Mouse (Mus musculus) gastrocnemius, postnatal 36 days (tissue): ENCODE data around the gene Rapgef1. TPM values are rescaled to one million over a fixed set of nuclear protein-coding genes. Genes with fewer than 3 reads are reported as not detected.
"Not testable (repeated sequence)": the region's sequence is repeated elsewhere in the genome, so short reads cannot be mapped to it uniquely, and the experiment has no call there.

Source experiments
- DNase-seq, 2 experiments: peaks; one replicate each; pipeline ENCODE4 v3.0.0; 2022
- intact Hi-C: fragments of 180-260 bp; cut with DNase I; formaldehyde crosslinking; loops from one replicate; pipeline ENCODE4 v1.15.1; 2025
- total RNA-seq, 2 experiments: library from RNA; stranded (reverse); gene quantifications; 2 replicates each; pipeline ENCODE4 v1.2.3; 2021

Rapgef1 gene
- total RNA-seq, 2 experiments from 2014 or later = 102 to 117 TPM

- no peak for DNase-seq
- intact Hi-C loops = no loop called here
Measured at GRCm38 (mm10) chr2:29622126-29623005, 2.8 kb downstream of the Rapgef1 start.

- no peak for DNase-seq
- intact Hi-C loops = no loop called here
Measured at GRCm38 (mm10) chr2:29623247-29624090, 3.9 kb downstream of the Rapgef1 start.

DNA sequence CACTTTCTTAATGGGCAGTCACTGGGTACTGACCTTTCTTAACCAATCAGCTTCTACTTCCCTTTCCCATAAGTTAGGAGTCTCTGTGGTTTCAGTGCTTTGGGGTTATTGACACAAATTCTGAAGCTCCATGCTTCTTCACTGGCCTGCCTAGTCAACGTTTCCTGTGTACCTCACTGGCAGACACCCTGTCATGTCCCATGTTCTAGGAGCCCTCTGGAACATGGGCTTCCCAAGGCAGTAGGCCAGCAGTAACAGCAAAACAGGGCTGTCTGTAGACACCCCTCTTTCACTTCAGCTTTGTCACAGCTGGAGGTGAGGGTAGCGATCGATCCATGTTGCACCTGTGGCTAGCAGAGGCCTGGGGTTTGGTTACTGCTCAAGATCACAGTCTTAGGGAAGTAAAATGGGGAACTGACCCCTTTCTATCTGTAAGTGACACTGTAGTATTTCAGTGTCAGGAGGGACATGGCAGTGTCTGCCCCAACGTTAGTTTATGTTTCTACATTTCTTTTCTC lies 4.6 kb downstream of the Rapgef1 start:
- DNase-seq = no peak
- intact Hi-C loops = no loop called here

DNA sequence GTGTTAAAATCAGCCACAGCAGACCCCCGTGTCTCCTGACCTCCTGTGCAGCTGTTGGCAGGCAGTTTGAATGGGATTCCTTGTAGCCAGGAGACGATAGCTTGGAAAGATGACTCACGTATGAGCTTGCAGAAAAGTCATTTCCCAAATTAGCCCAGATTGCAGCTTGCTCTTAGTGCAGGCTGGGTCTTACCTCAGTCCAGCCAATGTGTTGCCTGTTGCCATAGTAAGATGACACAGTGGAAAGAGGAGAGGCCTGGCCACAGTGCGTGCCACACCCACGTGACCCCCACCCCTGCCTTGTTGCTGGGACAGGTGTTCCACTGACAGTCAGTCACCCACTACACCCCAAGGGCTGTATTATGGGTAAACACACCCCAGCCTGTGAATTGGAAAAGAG lies 5.2 kb downstream of the Rapgef1 start:
- intact Hi-C loops = no loop called here

DNA sequence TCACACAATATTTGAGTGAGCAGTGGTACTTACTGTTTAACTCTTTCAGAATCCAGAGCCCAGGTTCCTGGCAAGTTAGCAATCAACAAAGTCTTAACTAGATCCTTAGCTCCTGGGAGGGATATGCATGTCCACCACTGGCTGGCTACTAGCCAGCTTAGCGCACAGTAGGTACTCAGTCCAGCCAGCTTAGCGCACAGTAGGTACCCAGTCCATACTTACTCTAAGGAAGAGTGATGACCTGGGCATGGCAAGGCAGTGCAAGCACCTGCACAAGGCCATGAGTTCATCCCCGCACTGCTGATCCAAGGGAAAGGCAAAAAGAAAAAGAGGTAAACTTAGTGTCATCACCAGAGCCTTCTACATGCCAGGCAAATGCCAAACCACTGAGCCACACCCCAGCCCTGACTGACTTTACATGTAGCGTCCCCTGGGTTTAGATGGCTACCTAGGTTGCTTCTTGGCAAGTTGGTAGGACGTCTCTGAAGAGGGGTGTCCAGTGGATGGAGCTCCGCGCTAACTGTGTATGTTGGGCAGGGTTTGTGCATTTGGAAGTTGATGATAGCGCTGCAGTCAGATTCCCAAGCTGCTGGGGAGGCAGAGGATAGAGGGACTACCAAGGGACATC lies 6.2 kb downstream of the Rapgef1 start:
- DNase-seq = no peak
- intact Hi-C loops = no loop called here

More for the DNA sequence above, 5.2 kb downstream of the Rapgef1 start:
- peak; percentile 62 to 69 for DNase-seq

DNA sequence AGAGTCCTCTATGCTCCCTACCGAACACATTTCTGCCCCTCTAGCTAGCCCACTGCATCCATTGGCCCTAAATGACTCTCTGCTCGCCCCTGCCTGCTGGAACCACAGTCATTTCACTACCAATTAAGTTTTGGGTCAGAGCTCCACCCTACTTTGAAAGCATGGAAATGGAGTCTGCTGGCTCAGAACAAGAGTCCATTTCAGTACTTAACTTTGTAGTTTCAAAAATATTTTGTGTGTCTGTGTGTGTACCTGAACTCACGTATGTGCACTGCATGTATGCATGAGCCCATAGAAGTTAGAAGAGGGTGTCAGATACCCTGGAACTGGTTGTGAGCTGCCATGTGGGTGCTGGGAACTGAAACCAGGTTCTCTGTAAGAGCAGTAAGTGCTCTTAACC lies 7.8 kb downstream of the Rapgef1 start:
- no peak for DNase-seq
- intact Hi-C loops = no loop called here

DNA sequence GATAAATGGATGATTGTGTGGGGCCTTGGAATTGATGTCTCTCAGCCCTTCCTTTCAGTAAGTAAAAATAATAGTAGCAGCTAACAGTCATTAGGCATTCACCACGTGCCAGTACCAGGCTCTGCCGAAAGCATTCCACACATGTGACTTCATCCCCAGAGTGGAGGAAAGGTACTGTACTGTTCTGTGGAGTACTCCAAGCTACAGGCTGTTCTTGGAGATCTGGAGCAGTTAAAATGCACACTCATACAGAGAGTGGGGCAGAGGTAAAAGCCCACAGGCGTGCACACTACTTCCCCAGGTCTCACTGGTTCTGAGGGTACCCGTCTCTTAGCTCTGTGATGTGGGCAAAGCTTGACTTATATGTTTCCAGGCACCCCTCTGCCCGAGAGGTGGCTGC lies 8.7 kb downstream of the Rapgef1 start:
- intact Hi-C loops = no loop called here
- no peak for DNase-seq

DNA sequence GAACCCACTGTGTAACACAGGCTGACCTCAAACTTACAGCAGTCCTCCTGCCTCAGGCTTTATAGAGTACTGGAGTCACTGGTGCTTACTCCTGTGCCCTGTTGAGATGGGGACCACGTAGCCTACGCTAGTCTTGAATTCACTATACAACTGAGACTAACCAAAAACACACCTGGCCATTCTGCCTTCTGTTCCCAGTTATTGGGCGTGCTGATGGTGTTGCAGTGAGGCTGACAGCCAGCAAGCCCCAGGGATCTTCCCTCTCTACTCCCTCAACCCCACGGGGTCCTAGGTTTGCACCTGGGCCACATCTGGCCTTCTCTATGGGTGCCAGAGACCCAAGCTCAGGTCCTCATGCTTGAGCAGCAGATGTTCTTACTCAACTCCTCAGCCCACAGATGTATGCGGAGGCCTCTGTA lies 9.3 kb downstream of the Rapgef1 start:
- intact Hi-C loops = no loop called here
- no peak for DNase-seq

- intact Hi-C loops = no loop called here
- no peak for DNase-seq
Measured at GRCm38 (mm10) chr2:29629311-29629710, 9.8 kb downstream of the Rapgef1 start.

- DNase-seq = no peak
Measured at GRCm38 (mm10) chr2:29630141-29630771, 10.7 kb downstream of the Rapgef1 start.

GRCm38 (mm10) chr2:29631020-29631419 lies 11.5 kb downstream of the Rapgef1 start:
- intact Hi-C loops = no loop called here
- DNase-seq = no peak

More at GRCm38 (mm10) chr2:29630141-29630771, 10.7 kb downstream of the Rapgef1 start:
- intact Hi-C loops = no loop called here

DNA sequence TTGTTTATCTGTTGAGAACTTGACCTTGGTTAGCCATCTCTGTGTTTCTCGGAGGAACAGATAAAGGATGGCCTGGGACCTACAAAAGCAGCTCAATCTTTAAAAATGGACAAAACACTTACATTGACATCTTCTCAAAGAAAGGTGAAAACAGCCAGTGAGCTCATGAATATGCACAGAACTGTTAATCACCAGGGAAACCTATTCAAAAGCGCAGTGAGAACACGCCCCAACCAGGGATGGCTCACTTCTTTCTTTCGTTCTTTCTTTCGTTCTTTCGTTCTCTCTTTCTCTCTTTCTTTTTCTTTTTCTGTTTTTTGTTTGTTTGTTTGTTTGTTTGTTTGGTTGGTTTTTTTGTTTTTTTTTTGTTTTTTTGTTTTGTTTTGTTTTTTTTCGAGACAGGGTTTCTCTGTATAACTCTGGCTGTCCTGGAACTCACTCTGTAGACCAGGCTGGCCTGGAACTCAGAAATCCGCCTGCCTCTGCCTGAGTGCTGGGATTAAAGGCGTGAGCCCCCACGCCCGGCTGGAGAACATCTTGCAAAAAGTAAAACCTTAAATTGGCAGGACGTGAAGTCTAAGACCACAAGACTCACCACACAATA lies 12.1 kb downstream of the Rapgef1 start:
- intact Hi-C loops, DNase-seq: not testable (repeated sequence)

DNA sequence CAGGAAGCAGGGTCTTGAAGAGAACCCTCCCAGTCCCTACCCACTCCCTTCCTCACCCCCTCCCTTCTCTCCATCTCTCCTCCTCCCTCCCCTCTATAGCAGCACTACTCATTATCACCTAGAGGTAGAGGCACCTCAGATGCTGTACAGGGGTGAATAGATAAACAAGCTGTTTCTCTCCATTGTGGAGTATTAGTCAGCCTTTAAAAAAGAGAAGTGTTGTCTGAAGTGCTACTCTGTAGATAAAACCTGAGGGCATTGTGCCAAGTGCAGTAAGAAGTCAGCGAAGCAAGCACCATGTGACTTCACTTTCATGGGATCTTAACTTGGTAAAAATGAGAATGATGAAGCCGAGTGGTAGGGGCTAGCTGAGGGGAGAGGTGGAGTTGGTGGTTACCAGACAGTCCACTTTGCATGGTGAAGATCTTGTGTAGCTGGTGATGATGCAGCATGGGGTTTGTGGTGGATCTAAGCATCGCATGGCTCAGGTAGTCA lies 12.7 kb downstream of the Rapgef1 start:
- intact Hi-C loops = no loop called here

GRCm38 (mm10) chr2:29633101-29633554 lies 13.6 kb downstream of the Rapgef1 start:
- intact Hi-C loops = no loop called here
- peak; percentile 61 to 78 for DNase-seq

More for the DNA sequence above, 12.7 kb downstream of the Rapgef1 start:
- no peak for DNase-seq

- DNase-seq = no peak
- intact Hi-C loops = no loop called here
Measured at GRCm38 (mm10) chr2:29633782-29634181, 14.3 kb downstream of the Rapgef1 start.

DNA sequence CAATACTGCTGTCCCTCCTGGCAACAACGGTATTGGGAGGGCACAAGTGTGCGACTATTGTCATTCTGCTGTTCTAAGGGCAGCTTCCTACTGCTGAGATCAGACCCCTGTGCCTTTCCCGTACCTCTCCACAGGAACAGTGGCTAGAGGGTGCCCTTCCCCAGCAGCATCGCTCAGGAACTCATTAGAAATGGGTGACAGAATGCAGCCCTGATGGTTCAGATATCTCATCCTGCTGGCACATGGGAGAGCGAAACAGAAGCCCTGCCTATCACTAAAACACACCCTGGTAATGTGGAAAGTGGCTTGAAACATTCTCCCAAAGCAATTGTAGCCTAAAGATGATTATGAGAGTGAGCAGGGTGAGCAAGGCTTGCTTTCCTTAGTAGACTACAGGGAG lies 15.0 kb downstream of the Rapgef1 start:
- DNase-seq = no peak
- intact Hi-C loops = no loop called here

DNA sequence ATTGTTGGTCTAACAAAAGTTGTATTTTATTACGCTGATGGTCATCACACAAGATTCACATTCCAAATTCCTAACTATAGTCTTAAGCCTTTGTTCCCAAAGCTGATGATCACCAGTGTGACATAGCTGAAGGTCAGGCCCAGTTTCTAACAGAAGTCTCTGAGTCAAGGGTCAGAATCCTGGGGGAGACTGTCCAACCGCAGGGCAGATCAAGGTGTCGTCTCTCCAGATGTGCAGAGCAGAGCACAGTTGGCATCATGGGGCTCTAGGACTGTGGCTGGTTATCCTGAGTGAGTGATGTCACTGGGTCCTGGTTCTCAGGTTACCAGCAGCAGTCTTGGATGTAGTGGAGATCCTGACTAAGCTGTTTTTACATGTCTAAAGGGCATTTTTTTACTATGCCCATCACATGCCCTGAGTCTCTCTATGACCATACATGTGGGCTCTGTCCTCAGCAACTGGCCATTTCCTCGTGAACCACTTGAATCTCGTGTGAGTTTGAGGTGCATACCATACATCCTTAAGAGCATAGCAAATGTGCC lies 16.5 kb downstream of the Rapgef1 start:
- intact Hi-C loops = no loop called here
- no peak for DNase-seq

DNA sequence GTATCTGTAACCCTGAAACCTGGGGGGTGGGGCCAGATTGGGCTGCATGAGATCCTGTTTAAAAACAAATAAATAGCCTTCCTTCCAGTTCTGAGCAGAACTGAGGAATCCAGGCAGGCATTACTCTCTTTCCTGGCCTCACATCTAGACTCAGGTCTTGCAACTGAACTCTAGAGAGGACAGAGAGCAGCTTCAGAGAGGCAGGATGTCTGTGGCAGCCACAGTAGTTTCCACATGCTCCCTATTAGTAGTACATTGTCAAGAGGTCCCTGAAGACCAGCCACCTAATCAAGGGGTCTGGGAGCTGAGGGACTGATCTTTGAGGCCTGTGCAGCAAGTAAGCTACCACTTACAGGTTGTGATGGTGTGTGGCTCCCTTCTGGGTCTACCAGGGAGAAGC lies 18.0 kb downstream of the Rapgef1 start:
- no peak for DNase-seq

GRCm38 (mm10) chr2:29639377-29639776 lies 19.9 kb downstream of the Rapgef1 start:
- intact Hi-C loops = no loop called here
- no peak for DNase-seq

More for the DNA sequence above, 18.0 kb downstream of the Rapgef1 start:
- intact Hi-C loops = no loop called here
